In the genomic region with DNA sequence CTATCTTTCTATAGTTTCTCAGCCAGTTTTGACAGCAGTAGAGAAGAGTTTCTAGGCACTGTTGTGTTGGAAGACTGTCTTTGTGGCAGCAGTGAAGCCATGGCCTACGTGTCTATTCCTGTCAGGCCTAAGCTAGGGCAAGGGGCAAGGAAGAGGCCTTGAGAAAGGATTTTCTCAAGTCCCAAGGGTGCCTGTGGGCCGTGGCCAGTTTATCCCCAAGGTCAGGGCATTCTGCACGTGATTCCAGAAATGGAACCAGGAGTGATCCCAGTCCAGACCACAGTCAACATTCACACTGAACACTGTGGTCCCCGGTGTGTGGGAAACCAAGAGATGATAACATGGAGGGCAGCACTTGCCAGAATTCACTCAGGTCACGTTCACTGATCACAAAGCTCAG, we compare ENCODE assay signal across 44 mouse cellular contexts. TPM values are rescaled to one million over a fixed set of nuclear protein-coding genes. Genes with fewer than 3 reads are reported as not detected.
"Had no signal": no experiment of that assay in that cellular context is flagged by ENCODE, and none has a peak within 500 bp of the region (broad histone marks: within the 10 kb centered on the region; RNA-seq: fewer than 3 reads in every experiment).

No protein-coding gene starts in this region.

- ATAC-seq: liver, embryonic 12.5 days; liver, postnatal 0 days; lung, postnatal 0 days; midbrain, embryonic 13.5 days; midbrain, embryonic 15.5 days; midbrain, embryonic 16.5 days had no signal

- H3K4me3 ChIP-seq: limb, embryonic 12.5 days; limb, embryonic 13.5 days; limb, embryonic 15.5 days; liver, embryonic 12.5 days; liver, embryonic 13.5 days; liver, embryonic 15.5 days; lung, embryonic 15.5 days; megakaryocyte, embryonic 14.5 days; midbrain, embryonic 10.5 days; midbrain, embryonic 12.5 days; midbrain, embryonic 13.5 days; midbrain, embryonic 15.5 days; myocyte; neural tube, embryonic 12.5 days had no signal

- H3K4me2 ChIP-seq: limb, embryonic 12.5 days; limb, embryonic 13.5 days; limb, embryonic 15.5 days; liver, embryonic 11.5 days; liver, embryonic 12.5 days; liver, embryonic 13.5 days; liver, embryonic 15.5 days; lung, embryonic 14.5 days; lung, embryonic 15.5 days; midbrain, embryonic 11.5 days; midbrain, embryonic 12.5 days; midbrain, embryonic 13.5 days; midbrain, embryonic 15.5 days; neural tube, embryonic 12.5 days had no signal

- H3K9ac ChIP-seq: limb, embryonic 12.5 days; limb, embryonic 13.5 days; limb, embryonic 15.5 days; liver, embryonic 12.5 days; liver, embryonic 13.5 days; liver, embryonic 14.5 days; liver, embryonic 15.5 days; liver, postnatal 0 days; lung, embryonic 14.5 days; lung, embryonic 15.5 days; midbrain, embryonic 12.5 days; midbrain, embryonic 13.5 days; midbrain, embryonic 15.5 days; neural tube, embryonic 12.5 days had no signal

- H3K27ac ChIP-seq: limb, embryonic 12.5 days; limb, embryonic 13.5 days; limb, embryonic 15.5 days; liver, embryonic 12.5 days; liver, embryonic 13.5 days; liver, embryonic 14.5 days; liver, embryonic 15.5 days; lung, embryonic 15.5 days; macrophage; midbrain, embryonic 10.5 days; midbrain, embryonic 12.5 days; midbrain, embryonic 13.5 days; midbrain, embryonic 15.5 days; neural tube, embryonic 12.5 days had no signal

- H3K27me3 ChIP-seq: limb, embryonic 12.5 days; limb, embryonic 13.5 days; limb, embryonic 15.5 days; liver, embryonic 13.5 days; liver, embryonic 15.5 days; lung, embryonic 15.5 days; megakaryocyte, embryonic 14.5 days; midbrain, embryonic 12.5 days; midbrain, embryonic 13.5 days; midbrain, embryonic 15.5 days; neural tube, embryonic 12.5 days had no signal

- DNase-seq: left cerebral cortex, postnatal 4 days; liver; liver, embryonic 13.5 days; liver, postnatal 0 days; lung, adult 18-20 months; lung, adult 2 months; lung, embryonic 14.5 days; lung, postnatal 10 days; lung, postnatal 14 days; lung, postnatal 36 days; lung, postnatal 4 days; midbrain, embryonic 14.5 days had no signal

- H3K4me1 ChIP-seq: limb, embryonic 12.5 days; limb, embryonic 13.5 days; limb, embryonic 15.5 days; liver, embryonic 12.5 days; liver, embryonic 13.5 days; lung, embryonic 15.5 days; midbrain, embryonic 10.5 days; midbrain, embryonic 12.5 days; midbrain, embryonic 13.5 days; midbrain, embryonic 15.5 days; neural tube, embryonic 12.5 days had no signal

- H3K36me3 ChIP-seq: limb, embryonic 12.5 days; limb, embryonic 13.5 days; limb, embryonic 15.5 days; liver, embryonic 12.5 days; liver, embryonic 13.5 days; liver, embryonic 15.5 days; lung, embryonic 15.5 days; midbrain, embryonic 10.5 days; midbrain, embryonic 12.5 days; midbrain, embryonic 13.5 days; midbrain, embryonic 15.5 days; neural tube, embryonic 12.5 days had no signal

- H3K9me3 ChIP-seq: limb, embryonic 12.5 days; limb, embryonic 13.5 days; limb, embryonic 15.5 days; liver, embryonic 12.5 days; liver, embryonic 13.5 days; liver, embryonic 15.5 days; lung, embryonic 15.5 days; megakaryocyte, embryonic 14.5 days; midbrain, embryonic 10.5 days; midbrain, embryonic 12.5 days; midbrain, embryonic 13.5 days; midbrain, embryonic 15.5 days; neural tube, embryonic 12.5 days had no signal

RNA-seq across cellular contexts. Expression of a gene that starts 23.6 kb away (rescaled TPM):
- total RNA-seq: left cerebral cortex, postnatal 10 days; left cerebral cortex, postnatal 14 days; left cerebral cortex, postnatal 25 days; left cerebral cortex, postnatal 36 days; left cerebral cortex, postnatal 4 days; liver, adult 2 months; megakaryocyte progenitor cell, adult 5-6 weeks; megakaryocyte, adult 5-6 weeks; midbrain, postnatal 0 days; monocyte, adult 5-6 weeks had no signal
- polyA plus RNA-seq: limb, embryonic 12.5 days; limb, embryonic 13.5 days; limb, embryonic 14.5 days; limb, embryonic 15.5 days; liver, adult 2 months; liver, embryonic 11.5 days; liver, embryonic 12.5 days; liver, embryonic 13.5 days; liver, embryonic 14.5 days; liver, embryonic 15.5 days; liver, embryonic 16.5 days; liver, postnatal 0 days; lung, adult 2 months; lung, embryonic 14.5 days; lung, embryonic 15.5 days; lung, embryonic 16.5 days; lung, postnatal 0 days; macrophage; midbrain, embryonic 10.5 days; midbrain, embryonic 11.5 days; midbrain, embryonic 12.5 days; midbrain, embryonic 13.5 days; midbrain, embryonic 14.5 days; myocyte; neural tube, embryonic 11.5 days; neural tube, embryonic 12.5 days had no signal
